Mouse (Mus musculus): ENCODE results near the gene Mettl17. TPM values are rescaled to one million over a fixed set of nuclear protein-coding genes. Genes with fewer than 3 reads are reported as not detected.
"Not testable (repeated sequence)": the region's sequence is repeated elsewhere in the genome, so short reads cannot be mapped to it uniquely, and the experiment has no call there.

The Mettl17 gene
- 49.7 and 57.7 TPM in 2 replicates for polyA plus RNA-seq (2015; fragmentation: Nextera tagmentation; extraction: Ambion mirVana)

DNA sequence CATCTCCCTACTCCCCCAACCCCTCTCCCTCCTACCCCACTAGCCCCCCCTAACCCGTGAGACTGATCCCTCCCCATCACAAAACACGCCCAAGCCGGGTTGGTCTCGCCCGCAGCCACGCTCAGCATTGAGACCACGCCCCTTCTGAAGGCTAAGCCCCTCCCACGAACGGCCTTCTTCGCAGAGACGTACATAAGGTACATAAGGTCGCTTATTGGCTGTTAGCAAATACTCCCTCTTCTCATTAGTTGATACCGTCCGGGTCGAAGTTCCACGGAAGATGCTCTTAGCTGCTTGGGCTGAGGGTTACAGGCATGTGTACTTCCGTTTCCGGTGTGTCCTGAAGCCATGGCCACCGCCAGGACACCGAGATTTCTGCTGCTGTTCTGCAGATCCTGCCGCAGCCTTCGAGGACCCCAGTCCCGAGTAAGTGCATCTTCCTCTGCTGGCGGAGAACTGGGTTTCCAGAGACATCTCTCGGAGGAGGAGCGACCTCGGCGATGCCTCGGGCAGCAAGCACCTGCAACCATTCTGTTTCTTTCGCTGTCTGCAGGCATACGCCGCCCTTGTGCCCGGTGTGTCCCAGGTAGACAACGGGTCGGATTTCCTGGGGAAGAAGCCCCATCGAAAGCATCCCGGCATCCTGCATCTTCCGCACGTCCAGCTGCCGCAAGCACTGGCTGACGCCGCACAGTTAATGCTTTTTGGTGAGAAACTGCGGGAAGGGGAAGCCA lies at the start of gene Mettl17:
TSS of gene Mettl17 (plus strand) at position 245 of the 734 bp plus-strand sequence.
- peak within 1 kb of the TSS; percentile 88 for H3K27ac ChIP-seq (ENCODE audit: low read length)
- H3K4me2 ChIP-seq (ENCODE audit: low read depth, low read length), result peak within 1 kb of the TSS; percentile 94
- peak within 1 kb of the TSS; percentile 83 for H3K9ac ChIP-seq (ENCODE audit: low read length)
- peak; percentile 96 for ATAC-seq (ENCODE audit: insufficient read depth, low FRiP score)
- H3K36me3 ChIP-seq (ENCODE audit: control insufficient read depth, insufficient read depth, low read length), result peaks cover 10% of the 10 kb centered on the region
- H3K27me3 ChIP-seq (ENCODE audit: control insufficient read depth, insufficient read depth, low read length), result no peaks in the 10 kb centered on the region
- under 1% methylated on average over 43 of the region's 43 CpGs for WGBS
- peaks cover 8% of the 10 kb centered on the region for H3K4me1 ChIP-seq (ENCODE audit: control insufficient read depth, insufficient read depth, low read length)
- H3K9me3 ChIP-seq (replicated peaks; ENCODE audit: control insufficient read depth, low read length), result no peaks in the 10 kb centered on the region
- H3K4me3 ChIP-seq (replicated peaks; ENCODE audit: low read length), result peak within 1 kb of the TSS; percentile 87

DNA sequence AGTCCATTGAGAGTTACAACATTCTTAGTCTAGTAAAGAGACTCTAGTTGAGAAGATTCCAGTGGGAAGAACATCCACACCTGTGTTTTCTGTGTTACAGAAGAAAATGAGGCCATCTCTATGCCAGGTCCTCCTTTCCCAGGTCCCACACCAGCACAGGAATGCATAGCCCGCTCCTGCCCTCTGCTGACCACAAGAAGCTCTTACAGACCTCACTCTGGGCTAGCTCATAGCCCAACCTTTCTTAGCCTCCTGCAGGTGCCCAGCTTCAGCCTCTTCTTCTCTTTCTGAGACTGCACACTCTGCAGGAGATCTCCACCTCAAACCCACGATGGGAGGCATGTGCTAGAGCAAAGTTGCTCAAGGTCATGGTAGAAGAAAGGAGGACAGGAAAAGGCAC lies 46.2 kb upstream of the Mettl17 start:
- H3K9me3 ChIP-seq (replicated peaks; ENCODE audit: control insufficient read depth, low read length); H3K27ac ChIP-seq (ENCODE audit: low read length); H3K27me3 ChIP-seq (ENCODE audit: control insufficient read depth, insufficient read depth, low read length); H3K9ac ChIP-seq (ENCODE audit: low read length); H3K4me3 ChIP-seq (replicated peaks; ENCODE audit: low read length); H3K4me1 ChIP-seq (ENCODE audit: control insufficient read depth, insufficient read depth, low read length); H3K36me3 ChIP-seq (ENCODE audit: control insufficient read depth, insufficient read depth, low read length); ATAC-seq (ENCODE audit: insufficient read depth, low FRiP score); H3K4me2 ChIP-seq (ENCODE audit: low read depth, low read length): not testable (repeated sequence)
- WGBS, result 25% methylated on average over 2 of the region's 2 CpGs

DNA sequence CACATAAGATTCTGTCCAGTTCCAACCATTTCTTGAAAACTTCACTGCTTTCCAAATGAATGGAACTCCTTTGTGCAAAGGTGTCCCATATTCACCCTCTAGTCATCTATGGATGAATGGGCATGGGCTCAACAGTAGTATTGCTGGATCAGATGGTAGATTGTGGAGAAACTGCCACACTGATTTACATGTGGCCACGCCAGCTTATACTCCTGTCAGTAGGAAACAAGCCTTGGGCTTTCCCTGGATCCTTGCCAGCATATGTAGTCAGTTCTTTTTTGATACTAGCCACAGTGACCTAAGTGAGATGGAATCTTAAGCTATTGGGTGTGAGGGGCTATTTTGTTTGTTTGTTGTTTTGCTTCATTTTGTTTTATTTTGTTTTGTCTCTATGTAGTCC lies 42.4 kb upstream of the Mettl17 start:
- H3K27me3 ChIP-seq (ENCODE audit: control insufficient read depth, insufficient read depth, low read length), result no peaks in the 10 kb centered on the region
- H3K36me3 ChIP-seq (ENCODE audit: control insufficient read depth, insufficient read depth, low read length), result no peaks in the 10 kb centered on the region
- no peaks in the 10 kb centered on the region for H3K4me1 ChIP-seq (ENCODE audit: control insufficient read depth, insufficient read depth, low read length)
- H3K9me3 ChIP-seq (replicated peaks; ENCODE audit: control insufficient read depth, low read length), result no peaks in the 10 kb centered on the region
- H3K9ac ChIP-seq (ENCODE audit: low read length), result no peak overlapping the region
- ATAC-seq (ENCODE audit: insufficient read depth, low FRiP score), result no peak
- H3K4me3 ChIP-seq (replicated peaks; ENCODE audit: low read length), result no peak overlapping the region
- 76% methylated on average over 1 of the region's 1 CpGs for WGBS
- no peak overlapping the region for H3K27ac ChIP-seq (ENCODE audit: low read length)
- H3K4me2 ChIP-seq (ENCODE audit: low read depth, low read length), result no peak overlapping the region

GRCm38 (mm10) chr14:51842781-51843180 lies 41.9 kb upstream of the Mettl17 start:
- Histone ChIP-seq H3K27ac (ENCODE audit: low read length) (no peak overlapping the region), H3K4me1 (ENCODE audit: control insufficient read depth, insufficient read depth, low read length) (no peaks in the 10 kb centered on the region), H3K9ac (ENCODE audit: low read length) (no peak overlapping the region), H3K36me3 (ENCODE audit: control insufficient read depth, insufficient read depth, low read length) (no peaks in the 10 kb centered on the region), H3K4me3 (replicated peaks; ENCODE audit: low read length) (no peak overlapping the region), H3K9me3 (replicated peaks; ENCODE audit: control insufficient read depth, low read length) (no peaks in the 10 kb centered on the region), H3K27me3 (ENCODE audit: control insufficient read depth, insufficient read depth, low read length) (no peaks in the 10 kb centered on the region), H3K4me2 (ENCODE audit: low read depth, low read length) (no peak overlapping the region)
- WGBS, result 77% methylated on average over 2 of the region's 2 CpGs
- no peak for ATAC-seq (ENCODE audit: insufficient read depth, low FRiP score)

DNA sequence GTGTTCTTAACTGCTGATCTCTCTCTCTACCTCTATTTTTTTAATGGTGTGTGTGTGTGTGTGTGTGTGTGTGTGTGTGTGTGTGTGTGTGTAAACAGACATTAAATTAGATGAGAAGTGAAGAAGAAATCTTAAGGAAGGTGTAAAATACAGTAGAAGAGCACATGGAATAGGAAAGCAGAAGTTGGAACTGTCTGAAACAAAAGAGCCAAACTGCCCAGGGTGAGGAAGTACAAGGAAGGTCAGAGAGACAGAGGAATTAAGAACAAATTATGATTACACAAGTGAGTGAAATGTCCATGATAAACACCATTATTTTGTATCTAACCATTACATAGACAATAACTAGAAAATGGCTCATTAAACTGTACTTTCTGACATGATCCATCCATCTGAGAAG lies 40.8 kb upstream of the Mettl17 start:
- ATAC-seq (ENCODE audit: insufficient read depth, low FRiP score), result no peak
- Histone ChIP-seq H3K9ac (ENCODE audit: low read length) (no peak overlapping the region), H3K4me3 (replicated peaks; ENCODE audit: low read length) (no peak overlapping the region), H3K27me3 (ENCODE audit: control insufficient read depth, insufficient read depth, low read length) (no peaks in the 10 kb centered on the region), H3K27ac (ENCODE audit: low read length) (no peak overlapping the region), H3K36me3 (ENCODE audit: control insufficient read depth, insufficient read depth, low read length) (no peaks in the 10 kb centered on the region), H3K4me1 (ENCODE audit: control insufficient read depth, insufficient read depth, low read length) (no peaks in the 10 kb centered on the region), H3K9me3 (replicated peaks; ENCODE audit: control insufficient read depth, low read length) (no peaks in the 10 kb centered on the region), H3K4me2 (ENCODE audit: low read depth, low read length) (no peak overlapping the region)

- no peak overlapping the region for H3K27ac ChIP-seq (ENCODE audit: low read length)
- no peak for ATAC-seq (ENCODE audit: insufficient read depth, low FRiP score)
- H3K9ac ChIP-seq (ENCODE audit: low read length), result no peak overlapping the region
- no peak overlapping the region for H3K4me3 ChIP-seq (replicated peaks; ENCODE audit: low read length)
- H3K36me3 ChIP-seq (ENCODE audit: control insufficient read depth, insufficient read depth, low read length), result no peaks in the 10 kb centered on the region
- 52% methylated on average over 3 of the region's 3 CpGs for WGBS
- H3K9me3 ChIP-seq (replicated peaks; ENCODE audit: control insufficient read depth, low read length), result no peaks in the 10 kb centered on the region
- H3K27me3 ChIP-seq (ENCODE audit: control insufficient read depth, insufficient read depth, low read length), result no peaks in the 10 kb centered on the region
- H3K4me1 ChIP-seq (ENCODE audit: control insufficient read depth, insufficient read depth, low read length), result no peaks in the 10 kb centered on the region
- no peak overlapping the region for H3K4me2 ChIP-seq (ENCODE audit: low read depth, low read length)
Observed at GRCm38 (mm10) chr14:51846566-51846965, 38.1 kb upstream of the Mettl17 start.

- H3K36me3 ChIP-seq (ENCODE audit: control insufficient read depth, insufficient read depth, low read length); H3K4me2 ChIP-seq (ENCODE audit: low read depth, low read length); H3K9me3 ChIP-seq (replicated peaks; ENCODE audit: control insufficient read depth, low read length); H3K27ac ChIP-seq (ENCODE audit: low read length); H3K4me1 ChIP-seq (ENCODE audit: control insufficient read depth, insufficient read depth, low read length); H3K4me3 ChIP-seq (replicated peaks; ENCODE audit: low read length); H3K27me3 ChIP-seq (ENCODE audit: control insufficient read depth, insufficient read depth, low read length); H3K9ac ChIP-seq (ENCODE audit: low read length); ATAC-seq (ENCODE audit: insufficient read depth, low FRiP score): not testable (repeated sequence)
- WGBS, result 48% methylated on average over 3 of the region's 3 CpGs
Observed at GRCm38 (mm10) chr14:51851006-51851405, 33.6 kb upstream of the Mettl17 start.

GRCm38 (mm10) chr14:51853399-51853798 lies 31.2 kb upstream of the Mettl17 start, which contains the start of gene Ear6:
TSS of gene Ear6 (plus strand) at chr14:51853699.
- no peaks in the 10 kb centered on the region for H3K36me3 ChIP-seq (ENCODE audit: control insufficient read depth, insufficient read depth, low read length)
- no peaks in the 10 kb centered on the region for H3K4me1 ChIP-seq (ENCODE audit: control insufficient read depth, insufficient read depth, low read length)
- H3K27me3 ChIP-seq (ENCODE audit: control insufficient read depth, insufficient read depth, low read length), result no peaks in the 10 kb centered on the region
- no peak within 1 kb of the TSS for H3K4me2 ChIP-seq (ENCODE audit: low read depth, low read length)
- ATAC-seq (ENCODE audit: insufficient read depth, low FRiP score), result no peak
- no peak within 1 kb of the TSS for H3K4me3 ChIP-seq (replicated peaks; ENCODE audit: low read length)
- no peak within 1 kb of the TSS for H3K27ac ChIP-seq (ENCODE audit: low read length)
- no peak within 1 kb of the TSS for H3K9ac ChIP-seq (ENCODE audit: low read length)
- H3K9me3 ChIP-seq (replicated peaks; ENCODE audit: control insufficient read depth, low read length), result no peaks in the 10 kb centered on the region

- not testable (repeated sequence) for H3K4me1 ChIP-seq (ENCODE audit: control insufficient read depth, insufficient read depth, low read length); H3K4me2 ChIP-seq (ENCODE audit: low read depth, low read length); H3K9me3 ChIP-seq (replicated peaks; ENCODE audit: control insufficient read depth, low read length); H3K27me3 ChIP-seq (ENCODE audit: control insufficient read depth, insufficient read depth, low read length); H3K27ac ChIP-seq (ENCODE audit: low read length); H3K4me3 ChIP-seq (replicated peaks; ENCODE audit: low read length); H3K36me3 ChIP-seq (ENCODE audit: control insufficient read depth, insufficient read depth, low read length); ATAC-seq (ENCODE audit: insufficient read depth, low FRiP score); H3K9ac ChIP-seq (ENCODE audit: low read length)
- 71% methylated on average over 7 of the region's 7 CpGs for whole genome bisulfite sequencing
Observed at GRCm38 (mm10) chr14:51855280-51855679, 29.4 kb upstream of the Mettl17 start.
